11 mouse cellular contexts compared by ENCODE assay signal in genomic region chr9:83413046-83413445, GRCm38 (mm10). TPM values are rescaled to one million over a fixed set of nuclear protein-coding genes. Genes with fewer than 3 reads are reported as not detected.
DNase-seq lines count a peak whose midpoint lies in the region; ATAC-seq and TF ChIP-seq lines count a peak whose summit lies in the region.
"Had no signal": no experiment of that assay in that cellular context is flagged by ENCODE, and none has a peak within 500 bp of the region (broad histone marks: within the 10 kb centered on the region; RNA-seq: fewer than 3 reads in every experiment).

No protein-coding gene starts in this region.

- H3K27ac ChIP-seq in lung, postnatal 0 days (ENCODE audit: low read length): no peak overlapping the region
- H3K27ac ChIP-seq in hindbrain, embryonic 16.5 days (ENCODE audit: low read depth, low read length): no peak overlapping the region

- no peak for TF ChIP-seq POLR2A in lung, adult 2 months (IDR thresholded peaks at IDR 0.05; ENCODE audit: borderline replicate concordance, extremely low read depth, low read depth, low read length)

- peak; percentile 79 for ATAC-seq in frontal cortex, adult (ENCODE audit: low TSS enrichment)
- ATAC-seq in lung, postnatal 0 days: no peak
- ATAC-seq in hindbrain, embryonic 16.5 days: no peak

- no peak overlapping the region for H3K4me2 ChIP-seq in lung, postnatal 0 days (replicated peaks; ENCODE audit: low read depth, low read length)
- H3K4me2 ChIP-seq in hindbrain, embryonic 16.5 days (ENCODE audit: low read length): no peak overlapping the region

- WGBS in lung, adult 2 months: 73% methylated on average over 10 of the region's 10 CpGs
- WGBS in lung, postnatal 0 days: 73% methylated on average over 10 of the region's 10 CpGs
- 79% methylated on average over 10 of the region's 10 CpGs for WGBS in hindbrain, embryonic 16.5 days

- H3K9me3 ChIP-seq in lung, postnatal 0 days (ENCODE audit: low read length): no peaks in the 10 kb centered on the region
- H3K9me3 ChIP-seq in hindbrain, embryonic 16.5 days (ENCODE audit: control insufficient read depth, low read length): peaks cover 8% of the 10 kb centered on the region
- H3K9me3 ChIP-seq: G1E had no signal

- H3K27me3 ChIP-seq in lung, postnatal 0 days (replicated peaks; ENCODE audit: insufficient read depth, low read length): no peaks in the 10 kb centered on the region
- H3K27me3 ChIP-seq in hindbrain, embryonic 16.5 days (replicated peaks; ENCODE audit: control insufficient read depth, insufficient read depth, low read length): no peaks in the 10 kb centered on the region

- no peak for TF ChIP-seq EP300 in lung, postnatal 0 days (IDR thresholded peaks at IDR 0.05)

- no peaks in the 10 kb centered on the region for H3K36me3 ChIP-seq in lung, postnatal 0 days (ENCODE audit: insufficient read depth, low read length)
- H3K36me3 ChIP-seq in hindbrain, embryonic 16.5 days (ENCODE audit: control insufficient read depth, insufficient read depth, low read length): peaks cover 11% of the 10 kb centered on the region

- no peaks in the 10 kb centered on the region for H3K4me1 ChIP-seq in lung, adult 2 months (ENCODE audit: control insufficient read depth, insufficient read depth, low read length)
- no peaks in the 10 kb centered on the region for H3K4me1 ChIP-seq in lung, postnatal 0 days (ENCODE audit: insufficient read depth, low read depth, low read length)
- H3K4me1 ChIP-seq in hindbrain, embryonic 16.5 days (ENCODE audit: control insufficient read depth, insufficient read depth, low read depth, low read length): no peaks in the 10 kb centered on the region

- TF ChIP-seq CTCF in lung, adult 2 months (IDR thresholded peaks at IDR 0.05; ENCODE audit: insufficient read depth, low read length): peak; percentile 43; the same call in 1 of the 2 replicates
- TF ChIP-seq CTCF in lung, postnatal 0 days (IDR thresholded peaks at IDR 0.05): peak; percentile 66

- no peak overlapping the region for H3K4me3 ChIP-seq in lung, adult 2 months (replicated peaks; ENCODE audit: extremely low read depth, low read depth, low read length)
- H3K4me3 ChIP-seq in lung, postnatal 0 days (ENCODE audit: low read depth, low read length): no peak overlapping the region
- H3K4me3 ChIP-seq in hindbrain, embryonic 16.5 days (ENCODE audit: low read length): no peak overlapping the region

- H3K9ac ChIP-seq in lung, postnatal 0 days (replicated peaks; ENCODE audit: low read depth): no peak overlapping the region
- no peak overlapping the region for H3K9ac ChIP-seq in hindbrain, embryonic 16.5 days (ENCODE audit: low read depth, low read length)

- DNase-seq in frontal cortex, postnatal 14 days (ENCODE audit: low spot score in 2 of 2): no peak
- no peak for DNase-seq in lung, adult 2 months
- DNase-seq in lung, postnatal 25 days (ENCODE audit: low spot score): no peak
- peak; percentile 4 for DNase-seq in WW6 (ENCODE audit: low read depth, low spot score)
- DNase-seq in lung, postnatal 0 days (ENCODE audit: low spot score): peak; percentile 35
- no peak for DNase-seq in embryo, embryonic 11 days
- DNase-seq: cerebellum, adult 11 months; layer of hippocampus, postnatal 36 days had no signal

RNA-seq across cellular contexts. Expression of gene Lca5, which starts 27.9 kb away (rescaled TPM):
- polyA plus RNA-seq in lung, adult 2 months (2012; rRNA removed): 0.86 and 1.7 TPM in 2 replicates
- 7.9 and 9.6 TPM in 2 replicates for polyA plus RNA-seq in lung, postnatal 0 days (2015; fragmentation: Nextera tagmentation; extraction: Ambion mirVana)
- polyA plus RNA-seq in hindbrain, embryonic 16.5 days (2015; fragmentation: Nextera tagmentation; extraction: Ambion mirVana): 13.3 and 14.7 TPM in 2 replicates

Comparison
In these comparisons a context has a peak if more than half of its experiments do, and no peak if none do; other contexts are left out.
1. DNase-seq: peak in WW6 (single experiment) and lung, postnatal 0 days (single experiment); none in frontal cortex, postnatal 14 days (0 of 2), lung, adult 2 months (single experiment), lung, postnatal 25 days (single experiment) and embryo, embryonic 11 days (single experiment).